Mouse (Mus musculus) testis, adult 2 months (tissue): ENCODE measurements around the gene Fcrls. TPM values are rescaled to one million over a fixed set of nuclear protein-coding genes. Genes with fewer than 3 reads are reported as not detected.

ENCODE experiments used
- H3K27ac ChIP-seq: fragments of 200-500 bp; 2 replicates; pipeline ENCODE4 v1.5.1; 2012; ENCODE audit warnings: low read depth, low read length; ENCODE audit not compliant: control insufficient read depth, insufficient read depth
- H3K27me3 ChIP-seq: fragments of 200-500 bp; 2 replicates; pipeline ENCODE4 v1.6.1; 2012; ENCODE audit warnings: mild to moderate bottlenecking, low read length, moderate library complexity; ENCODE audit not compliant: control insufficient read depth, insufficient read depth
- H3K36me3 ChIP-seq: fragments of 200-500 bp; 2 replicates; pipeline ENCODE4 v1.6.1; 2012; ENCODE audit warnings: mild to moderate bottlenecking, low read length; ENCODE audit not compliant: control insufficient read depth, insufficient read depth
- H3K4me1 ChIP-seq: fragments of 200-500 bp; 2 replicates; pipeline ENCODE4 v1.6.1; 2012; ENCODE audit warnings: low read length; ENCODE audit not compliant: control insufficient read depth, insufficient read depth
- H3K4me3 ChIP-seq: fragments of 200-500 bp; 2 replicates; pipeline ENCODE4 v1.5.1; 2012; ENCODE audit warnings: low read depth, mild to moderate bottlenecking, low read length, moderate library complexity, mixed read lengths; ENCODE audit not compliant: control insufficient read depth
- CTCF ChIP-seq: fragments of 200-500 bp; IDR thresholded peaks from 2 replicates; pipeline ENCODE4 v1.5.1; 2012; ENCODE audit warnings: low read depth, mild to moderate bottlenecking, inconsistent platforms, low read length, moderate library complexity; ENCODE audit not compliant: control insufficient read depth, insufficient read depth, insufficient replicate concordance
- POLR2A ChIP-seq: fragments of 200-500 bp; IDR thresholded peaks from 2 replicates; pipeline ENCODE4 v1.6.1; 2012; ENCODE audit warnings: low read depth, mild to moderate bottlenecking, inconsistent platforms, low read length, moderate library complexity; ENCODE audit not compliant: control insufficient read depth
- polyA plus RNA-seq: library from polyadenylated mRNA; depleted of rRNA; stranded (reverse); fragments of >200 nt; gene quantifications from 2 replicates; pipeline ENCODE4 v1.2.3, GENCODE M21; 2012; rRNA removed

Gene Fcrls
- 0.65 and 0.75 TPM in 2 replicates for polyA plus RNA-seq

GRCm38 (mm10) chr3:87263436-87263835, at the start of gene Fcrls:
TSS of gene Fcrls (minus strand) at chr3:87263738.
- H3K27ac ChIP-seq: no peak within 1 kb of the TSS
- TF ChIP-seq CTCF: no peak
- TF ChIP-seq POLR2A: no peak
- no peak within 1 kb of the TSS for H3K4me3 ChIP-seq
- no peaks in the 10 kb centered on the region for H3K27me3 ChIP-seq
- H3K4me1 ChIP-seq: no peaks in the 10 kb centered on the region
- no peaks in the 10 kb centered on the region for H3K36me3 ChIP-seq

- no peak overlapping the region for H3K4me3 ChIP-seq
- H3K4me1 ChIP-seq: no peaks in the 10 kb centered on the region
- H3K36me3 ChIP-seq: no peaks in the 10 kb centered on the region
- H3K27me3 ChIP-seq: no peaks in the 10 kb centered on the region
- H3K27ac ChIP-seq: no peak overlapping the region
- TF ChIP-seq POLR2A (no peak), CTCF (no peak)
These were observed 46.4 kb upstream of the Fcrls start for GRCm38 (mm10) chr3:87309922-87310321.

GRCm38 (mm10) chr3:87299901-87300300, 36.4 kb upstream of the Fcrls start:
- H3K36me3 ChIP-seq: no peaks in the 10 kb centered on the region
- no peaks in the 10 kb centered on the region for H3K27me3 ChIP-seq
- H3K27ac ChIP-seq: no peak overlapping the region
- TF ChIP-seq POLR2A: no peak
- TF ChIP-seq CTCF: no peak
- H3K4me1 ChIP-seq: no peaks in the 10 kb centered on the region
- no peak overlapping the region for H3K4me3 ChIP-seq

DNA sequence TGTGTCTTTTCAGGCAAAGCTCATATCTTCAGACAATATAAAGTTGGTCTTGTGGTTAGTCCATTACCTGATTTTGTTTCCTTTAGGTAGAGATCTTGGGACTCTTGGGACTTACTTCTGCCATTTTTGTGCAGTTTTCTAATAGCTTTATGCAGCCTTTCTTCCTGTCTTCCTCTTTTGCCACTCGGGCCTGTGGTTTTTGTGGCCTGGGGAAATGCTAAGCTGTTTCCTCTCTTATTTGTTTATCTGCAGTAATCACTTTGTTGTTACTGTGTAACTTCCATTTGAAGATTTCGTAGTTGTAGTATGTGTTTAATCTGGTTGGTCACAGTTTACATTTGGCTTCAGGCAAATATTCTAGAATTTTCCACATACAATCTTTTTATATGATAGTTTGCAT, 10.8 kb upstream of the Fcrls start:
- H3K27me3 ChIP-seq: no peaks in the 10 kb centered on the region
- no peaks in the 10 kb centered on the region for H3K36me3 ChIP-seq
- H3K4me1 ChIP-seq: no peaks in the 10 kb centered on the region
- TF ChIP-seq CTCF: no peak
- no peak for TF ChIP-seq POLR2A
- no peak overlapping the region for H3K27ac ChIP-seq
- H3K4me3 ChIP-seq: no peak overlapping the region

- TF ChIP-seq POLR2A: no peak
- no peak for TF ChIP-seq CTCF
- Histone ChIP-seq H3K4me1 (no peaks in the 10 kb centered on the region), H3K4me3 (no peak overlapping the region), H3K36me3 (no peaks in the 10 kb centered on the region), H3K27me3 (no peaks in the 10 kb centered on the region), H3K27ac (no peak overlapping the region)
These were observed 3.0 kb upstream of the Fcrls start for GRCm38 (mm10) chr3:87266581-87266980.

DNA sequence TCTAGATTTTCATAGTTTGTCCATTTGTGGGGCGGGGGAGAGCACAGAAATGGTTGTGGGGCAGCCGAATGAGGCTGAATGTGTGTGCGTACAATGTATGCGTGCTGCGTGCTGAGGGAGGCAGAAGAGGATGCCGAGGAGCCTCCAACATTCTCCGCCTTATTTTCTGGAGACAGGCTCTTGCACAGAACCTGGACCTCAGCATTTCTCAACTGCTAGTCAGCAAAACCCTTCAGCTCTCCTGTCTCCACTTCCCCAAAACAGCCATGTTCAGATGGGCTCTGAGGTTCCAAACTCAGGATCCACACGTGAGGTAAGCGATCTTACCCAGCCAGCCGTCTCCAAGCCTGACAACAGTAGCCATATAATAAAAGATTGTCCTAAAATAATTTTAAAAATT, 8.3 kb downstream of the Fcrls start:
- no peak for TF ChIP-seq CTCF
- no peak for TF ChIP-seq POLR2A
- Histone ChIP-seq H3K36me3 (no peaks in the 10 kb centered on the region), H3K4me1 (no peaks in the 10 kb centered on the region; the same call in 1 of the 2 replicates), H3K27ac (no peak overlapping the region), H3K27me3 (no peaks in the 10 kb centered on the region), H3K4me3 (no peak overlapping the region)

GRCm38 (mm10) chr3:87249571-87249970, 14.0 kb downstream of the Fcrls start:
- no peak overlapping the region for H3K27ac ChIP-seq
- H3K4me1 ChIP-seq: no peaks in the 10 kb centered on the region
- no peaks in the 10 kb centered on the region for H3K27me3 ChIP-seq
- H3K4me3 ChIP-seq: no peak overlapping the region
- TF ChIP-seq CTCF (no peak), POLR2A (no peak)
- H3K36me3 ChIP-seq: no peaks in the 10 kb centered on the region

GRCm38 (mm10) chr3:87247292-87247691, 16.2 kb downstream of the Fcrls start:
- no peaks in the 10 kb centered on the region for H3K36me3 ChIP-seq
- H3K4me1 ChIP-seq: no peaks in the 10 kb centered on the region; the same call in 1 of the 2 replicates
- TF ChIP-seq CTCF (no peak), POLR2A (no peak)
- no peak overlapping the region for H3K4me3 ChIP-seq
- no peaks in the 10 kb centered on the region for H3K27me3 ChIP-seq
- H3K27ac ChIP-seq: no peak overlapping the region
